Mouse (Mus musculus): ENCODE data around the gene Mylpf. TPM values are rescaled to one million over a fixed set of nuclear protein-coding genes. Genes with fewer than 3 reads are reported as not detected.
A peak's percentile ranks its signal among the peaks of the same experiment; 100 is the strongest.

The Mylpf gene
- total and polyA plus RNA-seq, 3 experiments = 3.0 to 5.2 (median 3.2) TPM

GRCm38 (mm10) chr7:127259186-127259905, 50.7 kb downstream of the Mylpf start:
- Histone ChIP-seq H3K4me1 (ENCODE audit: control insufficient read depth in 1 of 2, insufficient read depth in 2 of 2) (peaks cover 12 to 47% of the 10 kb centered on the region in 2 experiments; a peak in 3 of 4 replicates), H3K27me3 (replicated peaks) (no peaks in the 10 kb centered on the region), H3K4me3 (replicated peaks in 1 of 3; ENCODE audit: low read depth in 2 of 3, low read length in 2 of 3, poor library complexity in 1 of 3) (peak overlapping the region in 2 of 3 experiments; percentile 66 to 76), H3K9me3 (replicated peaks; ENCODE audit: low read length) (no peaks in the 10 kb centered on the region), H3K79me2 (replicated peaks; ENCODE audit: control insufficient read depth, extremely low read depth, insufficient read depth, poor library complexity, severe bottlenecking) (peaks cover 15% of the 10 kb centered on the region), H3K4me2 (ENCODE audit: insufficient read depth, low read depth, poor library complexity, severe bottlenecking) (peak overlapping the region; percentile 64), H3K9ac (ENCODE audit: insufficient read depth, low read depth) (no peak overlapping the region; the same call in 1 of the 2 replicates), H3K27ac (ENCODE audit: insufficient read depth, low read depth) (no peak overlapping the region), H3K36me3 (replicated peaks in 1 of 2; ENCODE audit: control insufficient read depth in 1 of 2, insufficient read depth in 1 of 2, low read length in 1 of 2) (peaks cover 20 to 37% of the 10 kb centered on the region in 2 experiments)
- TF ChIP-seq MXI1 (IDR thresholded peaks at IDR 0.05; ENCODE audit: low read depth, low read length) (no peak), MAZ (IDR thresholded peaks at IDR 0.05; ENCODE audit: low read depth, low read length) (no peak), SMC3 (IDR thresholded peaks at IDR 0.05; ENCODE audit: low read depth, low read length) (peak; percentile 19; the same call in 1 of the 2 replicates), CHD1 (IDR thresholded peaks at IDR 0.05; ENCODE audit: low read depth, low read length) (no peak), MYC (IDR thresholded peaks at IDR 0.05; ENCODE audit: low read depth, low read length) (no peak), CTCF (conservative IDR thresholded peaks at IDR 0.05 in 1 of 2, IDR thresholded peaks at IDR 0.05 in 1 of 2; ENCODE audit: low read depth in 2 of 2, low read length in 2 of 2) (peak in 1 of 2 experiments; percentile 37; a peak in 2 of 4 replicates), GABPA (IDR thresholded peaks at IDR 0.05; ENCODE audit: insufficient replicate concordance, low read depth, low read length) (no peak), RAD21 (IDR thresholded peaks at IDR 0.05; ENCODE audit: low read depth, low read length) (peak; percentile 10; the same call in 1 of the 2 replicates), ZKSCAN1 (IDR thresholded peaks at IDR 0.05; ENCODE audit: borderline replicate concordance, low read depth, low read length) (no peak)
- in situ Hi-C loops (cut with MboI; ENCODE audit: low pct_ligation_motif_present, low pct_unique_long_range_greater_than_20kb, low sequenced_read_pairs) = no loop called here
- no peak for DNase-seq (ENCODE audit: extremely low read depth)
- dilution Hi-C loops (cut with MboI; ENCODE audit: extremely low pct_ligation_motif_present, extremely low pct_unique_long_range_greater_than_20kb, low sequenced_read_pairs) = no loop called here

- Histone ChIP-seq H3K4me2 (ENCODE audit: insufficient read depth, low read depth, poor library complexity, severe bottlenecking) (peak within 1 kb of the TSS; percentile 64), H3K9me3 (replicated peaks; ENCODE audit: low read length) (no peaks in the 10 kb centered on the region), H3K36me3 (replicated peaks in 1 of 2; ENCODE audit: control insufficient read depth in 1 of 2, insufficient read depth in 1 of 2, low read length in 1 of 2) (peaks cover 19 to 35% of the 10 kb centered on the region in 2 experiments), H3K27ac (ENCODE audit: insufficient read depth, low read depth) (no peak within 1 kb of the TSS), H3K4me3 (replicated peaks in 1 of 3; ENCODE audit: low read depth in 2 of 3, low read length in 2 of 3, poor library complexity in 1 of 3) (peak within 1 kb of the TSS; percentile 66 to 76 (median 66)), H3K79me2 (replicated peaks; ENCODE audit: control insufficient read depth, extremely low read depth, insufficient read depth, poor library complexity, severe bottlenecking) (peaks cover 15% of the 10 kb centered on the region), H3K4me1 (ENCODE audit: control insufficient read depth in 1 of 2, insufficient read depth in 2 of 2) (peaks cover 9 to 36% of the 10 kb centered on the region in 2 experiments; a peak in 3 of 4 replicates), H3K27me3 (replicated peaks) (no peaks in the 10 kb centered on the region), H3K9ac (ENCODE audit: insufficient read depth, low read depth) (peak within 1 kb of the TSS; percentile 56)
- in situ Hi-C loops (cut with MboI; ENCODE audit: low pct_ligation_motif_present, low pct_unique_long_range_greater_than_20kb, low sequenced_read_pairs) = loop anchor here (10.0 kb wide), 1 partner anchor 74 kb away; no protein-coding TSS in a partner anchor
- dilution Hi-C loops (cut with MboI; ENCODE audit: extremely low pct_ligation_motif_present, extremely low pct_unique_long_range_greater_than_20kb, low sequenced_read_pairs) = no loop called here
- DNase-seq (ENCODE audit: extremely low read depth) = peak; percentile 99
- peak; percentile 89 for TF ChIP-seq MXI1 (IDR thresholded peaks at IDR 0.05; ENCODE audit: low read depth, low read length)
- no peak for TF ChIP-seq EP300 (IDR thresholded peaks at IDR 0.05; ENCODE audit: low read length)
- no peak for TF ChIP-seq POLR2AphosphoS2 (IDR thresholded peaks at IDR 0.05; ENCODE audit: low read depth, low read length)
- TF ChIP-seq PAX5 (IDR thresholded peaks at IDR 0.05; ENCODE audit: low read length) = no peak
- TF ChIP-seq POLR2A (IDR thresholded peaks at IDR 0.05; ENCODE audit: low read depth, low read length) = peak; percentile 88
- no peak; the same call in 1 of the 2 replicates for TF ChIP-seq ZMIZ1 (IDR thresholded peaks at IDR 0.05; ENCODE audit: low read depth, low read length)
- TF ChIP-seq CHD1 (IDR thresholded peaks at IDR 0.05; ENCODE audit: low read depth, low read length) = no peak
- peak; percentile 45 for TF ChIP-seq JUND (conservative IDR thresholded peaks at IDR 0.05; ENCODE audit: low read depth, low read length)
- TF ChIP-seq UBTF (IDR thresholded peaks at IDR 0.05; ENCODE audit: low read depth, low read length) = no peak
- peak; percentile 52; the same call in 1 of the 2 replicates for TF ChIP-seq ZC3H11A (IDR thresholded peaks at IDR 0.05; ENCODE audit: low read depth, low read length)
- TF ChIP-seq NRF1 (IDR thresholded peaks at IDR 0.05; ENCODE audit: low read depth, low read length) = 0 out of 2 replicates have a peak, but pooled peaks have one; percentile 9
- peak; percentile 45; the same call in 1 of the 2 replicates for TF ChIP-seq MAZ (IDR thresholded peaks at IDR 0.05; ENCODE audit: low read depth, low read length)
- peak; percentile 94 for TF ChIP-seq RAD21 (IDR thresholded peaks at IDR 0.05; ENCODE audit: low read depth, low read length)
- no peak for TF ChIP-seq MAFK (IDR thresholded peaks at IDR 0.05; ENCODE audit: insufficient replicate concordance, low read length)
- peak; percentile 72; the same call in 1 of the 2 replicates for TF ChIP-seq E2F4 (IDR thresholded peaks at IDR 0.05; ENCODE audit: insufficient replicate concordance, low read depth, low read length)
- peak; percentile 49; the same call in 1 of the 2 replicates for TF ChIP-seq TCF12 (IDR thresholded peaks at IDR 0.05; ENCODE audit: low read depth, low read length)
- TF ChIP-seq SMC3 (IDR thresholded peaks at IDR 0.05; ENCODE audit: low read depth, low read length) = peak; percentile 95
- no peak for TF ChIP-seq JUN (IDR thresholded peaks at IDR 0.05; ENCODE audit: insufficient read depth, low read depth, low read length)
- 0 out of 2 replicates have a peak, but pooled peaks have one; percentile 44 for TF ChIP-seq KAT2A (IDR thresholded peaks at IDR 0.05; ENCODE audit: insufficient replicate concordance, low read length)
- peak; percentile 69 for TF ChIP-seq BHLHE40 (IDR thresholded peaks at IDR 0.05; ENCODE audit: low read depth, low read length)
- TF ChIP-seq MYC (IDR thresholded peaks at IDR 0.05; ENCODE audit: low read depth, low read length) = peak; percentile 96
- peak; percentile 90 for TF ChIP-seq MAX (IDR thresholded peaks at IDR 0.05; ENCODE audit: low read length)
- TF ChIP-seq ETS1 (conservative IDR thresholded peaks at IDR 0.05; ENCODE audit: low read depth, low read length) = no peak
- TF ChIP-seq GABPA (IDR thresholded peaks at IDR 0.05; ENCODE audit: insufficient replicate concordance, low read depth, low read length) = no peak
- peak; percentile 42 to 94 for TF ChIP-seq CTCF (conservative IDR thresholded peaks at IDR 0.05 in 1 of 2, IDR thresholded peaks at IDR 0.05 in 1 of 2; ENCODE audit: low read depth in 2 of 2, low read length in 2 of 2)
These were observed 51.8 kb downstream of the Mylpf start, which contains the start of gene Dctpp1 for GRCm38 (mm10) chr7:127260309-127261111. Gene Dctpp1, minus strand, starts transcription at chr7:127260709.

Data from CH12.LX (cell line).